Mouse (Mus musculus) forebrain, postnatal 0 days (tissue): ENCODE measurements around the gene Slx4ip. TPM values are rescaled to one million over a fixed set of nuclear protein-coding genes. Genes with fewer than 3 reads are reported as not detected.

Source experiments
- ATAC-seq: fragments of 200-750 bp; cut with Nextera tagmentation; 2 replicates; pipeline ENCODE4 v1.8.0; 2017; ENCODE audit warnings: mild to moderate bottlenecking, moderate library complexity
- DNase-seq: peaks from one replicate; pipeline ENCODE4 v3.0.0-alpha.2; 2015
- H3K27ac ChIP-seq: fragments of 300-500 bp; sonication (generic); 2 replicates; pipeline ENCODE4 v1.5.1; 2014; ENCODE audit warnings: low read depth, mild to moderate bottlenecking, antibody characterized with exemption, low read length, moderate library complexity, mixed read lengths
- H3K27me3 ChIP-seq: fragments of 300-500 bp; sonication (generic); 2 replicates; pipeline ENCODE4 v1.6.1; 2014; ENCODE audit warnings: mild to moderate bottlenecking, low read length, mixed read lengths; ENCODE audit not compliant: insufficient read depth
- H3K36me3 ChIP-seq: fragments of 300-500 bp; sonication (generic); 2 replicates; pipeline ENCODE4 v1.6.1; 2014; ENCODE audit warnings: mild to moderate bottlenecking, moderate library complexity; ENCODE audit not compliant: insufficient read depth
- H3K4me1 ChIP-seq: fragments of 300-500 bp; sonication (generic); 2 replicates; pipeline ENCODE4 v1.6.1; 2014; ENCODE audit warnings: antibody characterized with exemption; ENCODE audit not compliant: insufficient read depth
- H3K4me2 ChIP-seq: fragments of 300-500 bp; sonication (generic); 2 replicates; pipeline ENCODE4 v1.6.1; 2014; ENCODE audit warnings: low read depth, mild to moderate bottlenecking, moderate library complexity
- H3K4me3 ChIP-seq: fragments of 300-500 bp; sonication (generic); 2 replicates; pipeline ENCODE4 v1.5.1; 2014; ENCODE audit warnings: low read depth, low read length, mixed read lengths
- H3K9ac ChIP-seq: fragments of 300-500 bp; sonication (generic); 2 replicates; pipeline ENCODE4 v1.6.1; 2014; ENCODE audit warnings: mild to moderate bottlenecking
- H3K9me3 ChIP-seq: fragments of 300-500 bp; sonication (generic); 2 replicates; pipeline ENCODE4 v1.6.1; 2016; ENCODE audit warnings: low read length
- CTCF ChIP-seq: sonication (generic); IDR thresholded peaks from 2 replicates; pipeline ENCODE4 v1.5.1; 2016; ENCODE audit warnings: antibody characterized with exemption, control low read depth, low read depth
- WGBS: fragments of 180-500 bp; shearing (Covaris S2); extraction: QIAGEN DNeasy Blood & Tissue Kit; methylation state at CpG from one replicate; pipeline ENCODE4 v1.1.7; 2014; 5-methylcytosine and 5-hydroxymethylcytosine counted together
- polyA plus RNA-seq: library from polyadenylated mRNA; unstranded; fragments of >200 nt; fragmentation: Nextera tagmentation; extraction: Ambion mirVana; gene quantifications from 2 replicates; pipeline ENCODE4 v1.2.1, GENCODE M21; 2015
- total RNA-seq: library from RNA; depleted of rRNA; stranded (reverse); fragments of >200 nt; gene quantifications from 2 replicates; pipeline ENCODE4 v1.2.3, GENCODE M21; 2014

Slx4ip gene
- total and polyA plus RNA-seq, 2 experiments from 2014 or later = 8.1 to 13.6 TPM

GRCm38 (mm10) chr2:136981062-136981879 lies 90.3 kb downstream of the Slx4ip start:
- ATAC-seq = peak; percentile 80
- H3K27ac ChIP-seq = no peak overlapping the region; the same call in 1 of the 2 replicates
- H3K9ac ChIP-seq = no peak overlapping the region
- no peaks in the 10 kb centered on the region for H3K9me3 ChIP-seq
- 17% methylated on average over 10 of the region's 10 CpGs for WGBS
- H3K36me3 ChIP-seq = no peaks in the 10 kb centered on the region
- no peak overlapping the region for H3K4me3 ChIP-seq
- H3K27me3 ChIP-seq = no peaks in the 10 kb centered on the region
- DNase-seq = peak; percentile 37
- H3K4me1 ChIP-seq = 0 out of 2 replicates have a peak, but pooled peaks cover 3% of the 10 kb centered on the region
- H3K4me2 ChIP-seq = no peak overlapping the region
- no peak for TF ChIP-seq CTCF

- no peak overlapping the region for H3K4me3 ChIP-seq
- no peak for DNase-seq
- no peaks in the 10 kb centered on the region for H3K36me3 ChIP-seq
- peak; percentile 28; the same call in 1 of the 2 replicates for TF ChIP-seq CTCF
- H3K9ac ChIP-seq = no peak overlapping the region
- no peak overlapping the region for H3K27ac ChIP-seq
- 95% methylated on average over 2 of the region's 2 CpGs for WGBS
- H3K9me3 ChIP-seq = no peaks in the 10 kb centered on the region
- 0 out of 2 replicates have a peak, but pooled peaks cover 3% of the 10 kb centered on the region for H3K4me1 ChIP-seq
- ATAC-seq = no peak
- no peak overlapping the region for H3K4me2 ChIP-seq
- no peaks in the 10 kb centered on the region for H3K27me3 ChIP-seq
These were observed 92.9 kb downstream of the Slx4ip start for GRCm38 (mm10) chr2:136983959-136984358.

GRCm38 (mm10) chr2:136985998-136986730 lies 95.1 kb downstream of the Slx4ip start:
- DNase-seq = no peak
- TF ChIP-seq CTCF = no peak
- H3K9me3 ChIP-seq = no peaks in the 10 kb centered on the region
- no peak for ATAC-seq
- H3K4me1 ChIP-seq = 0 out of 2 replicates have a peak, but pooled peaks cover 3% of the 10 kb centered on the region
- no peak overlapping the region for H3K4me2 ChIP-seq
- H3K36me3 ChIP-seq = no peaks in the 10 kb centered on the region
- 83% methylated on average over 6 of the region's 6 CpGs for WGBS
- no peak overlapping the region for H3K27ac ChIP-seq
- H3K27me3 ChIP-seq = no peaks in the 10 kb centered on the region
- H3K9ac ChIP-seq = no peak overlapping the region
- no peak overlapping the region for H3K4me3 ChIP-seq

- DNase-seq (no peak), ATAC-seq (no peak)
- WGBS = 97% methylated on average over 3 of the region's 3 CpGs
- Histone ChIP-seq H3K9me3 (no peaks in the 10 kb centered on the region), H3K4me3 (no peak overlapping the region), H3K9ac (no peak overlapping the region), H3K27me3 (no peaks in the 10 kb centered on the region), H3K4me1 (no peaks in the 10 kb centered on the region), H3K36me3 (no peaks in the 10 kb centered on the region), H3K27ac (no peak overlapping the region), H3K4me2 (no peak overlapping the region)
- TF ChIP-seq CTCF = no peak
These were observed 102.1 kb downstream of the Slx4ip start for GRCm38 (mm10) chr2:136993116-136993515.

- Histone ChIP-seq H3K36me3 (no peaks in the 10 kb centered on the region), H3K9ac (no peak overlapping the region), H3K4me3 (no peak overlapping the region), H3K4me1 (no peaks in the 10 kb centered on the region), H3K27me3 (no peaks in the 10 kb centered on the region), H3K27ac (no peak overlapping the region), H3K4me2 (no peak overlapping the region), H3K9me3 (no peaks in the 10 kb centered on the region)
- TF ChIP-seq CTCF = peak; percentile 51
- DNase-seq (peak; percentile 23), ATAC-seq (no peak)
These were observed 106.1 kb downstream of the Slx4ip start for GRCm38 (mm10) chr2:136997104-136997503.

GRCm38 (mm10) chr2:137002031-137002430 lies 111.0 kb downstream of the Slx4ip start:
- 98% methylated on average over 1 of the region's 1 CpGs for WGBS
- no peak overlapping the region for H3K27ac ChIP-seq
- H3K9me3 ChIP-seq = no peaks in the 10 kb centered on the region
- H3K36me3 ChIP-seq = no peaks in the 10 kb centered on the region
- DNase-seq (no peak), ATAC-seq (no peak)
- no peak for TF ChIP-seq CTCF
- no peak overlapping the region for H3K4me3 ChIP-seq
- no peak overlapping the region for H3K4me2 ChIP-seq
- no peak overlapping the region for H3K9ac ChIP-seq
- H3K27me3 ChIP-seq = no peaks in the 10 kb centered on the region
- H3K4me1 ChIP-seq = no peaks in the 10 kb centered on the region

GRCm38 (mm10) chr2:137006656-137007055 lies 115.6 kb downstream of the Slx4ip start:
- no peak overlapping the region for H3K27ac ChIP-seq
- WGBS = 70% methylated on average over 1 of the region's 1 CpGs
- no peak overlapping the region for H3K4me2 ChIP-seq
- ATAC-seq (no peak), DNase-seq (no peak)
- no peaks in the 10 kb centered on the region for H3K9me3 ChIP-seq
- H3K27me3 ChIP-seq = no peaks in the 10 kb centered on the region
- TF ChIP-seq CTCF = no peak
- H3K36me3 ChIP-seq = no peaks in the 10 kb centered on the region
- no peak overlapping the region for H3K4me3 ChIP-seq
- H3K4me1 ChIP-seq = no peaks in the 10 kb centered on the region
- no peak overlapping the region for H3K9ac ChIP-seq
